ENCODE assay signal across 19 mouse cellular contexts in the genomic region with DNA sequence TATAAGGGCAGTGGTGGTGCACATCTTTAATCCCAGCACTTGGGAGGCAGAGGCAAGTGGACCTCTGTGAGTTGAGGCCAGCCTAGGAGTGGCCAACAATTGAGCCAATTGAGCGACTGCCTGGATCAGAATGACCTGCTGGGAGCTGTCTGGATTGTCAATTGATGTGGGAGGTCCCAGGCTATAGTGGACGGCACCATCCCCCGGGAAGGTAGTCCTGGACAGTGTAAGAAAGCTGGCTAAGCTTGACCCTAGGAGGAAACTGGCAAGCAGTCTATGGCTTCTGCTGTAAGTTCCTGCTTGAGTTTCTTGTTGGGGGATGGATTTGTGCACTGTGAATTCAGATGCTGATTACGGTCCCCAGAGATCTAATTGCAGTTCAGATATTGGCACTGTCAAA. TPM values are rescaled to one million over a fixed set of nuclear protein-coding genes. Genes with fewer than 3 reads are reported as not detected.
DNase-seq lines count a peak whose midpoint lies in the region; ATAC-seq and TF ChIP-seq lines count a peak whose summit lies in the region.
"Had no signal": no experiment of that assay in that cellular context is flagged by ENCODE, and none has a peak within 500 bp of the region (broad histone marks: within the 10 kb centered on the region; RNA-seq: fewer than 3 reads in every experiment).

No protein-coding gene starts in this region.

- intact Hi-C loops in heart, postnatal 25 days (cut with DNase I) = no loop called here

- H3K27ac ChIP-seq in liver, embryonic 12.5 days = no peak overlapping the region
- no peak overlapping the region for H3K27ac ChIP-seq in liver, postnatal 0 days (ENCODE audit: low read depth)
- H3K27ac ChIP-seq: embryonic facial prominence, embryonic 13.5 days; forebrain, embryonic 13.5 days; hindbrain, embryonic 13.5 days had no signal

- no peak overlapping the region for H3K4me2 ChIP-seq in liver, embryonic 12.5 days
- no peak overlapping the region for H3K4me2 ChIP-seq in liver, postnatal 0 days (ENCODE audit: low read depth, low read length)
- H3K4me2 ChIP-seq: embryonic facial prominence, embryonic 13.5 days; forebrain, embryonic 13.5 days; hindbrain, embryonic 13.5 days had no signal

- H3K4me1 ChIP-seq in liver, embryonic 12.5 days = peaks cover 50% of the 10 kb centered on the region
- H3K4me1 ChIP-seq in liver, postnatal 0 days (ENCODE audit: insufficient read depth) = peaks cover 42% of the 10 kb centered on the region

- no peaks in the 10 kb centered on the region for H3K9me3 ChIP-seq in liver, embryonic 12.5 days (replicated peaks)
- no peaks in the 10 kb centered on the region for H3K9me3 ChIP-seq in liver, postnatal 0 days (ENCODE audit: low read length)
- H3K9me3 ChIP-seq: embryonic facial prominence, embryonic 13.5 days; forebrain, embryonic 13.5 days; hindbrain, embryonic 13.5 days had no signal

- TF ChIP-seq CTCF in liver, postnatal 0 days (IDR thresholded peaks at IDR 0.05; ENCODE audit: low read depth) = no peak

- no peak overlapping the region for H3K4me3 ChIP-seq in liver, embryonic 12.5 days
- no peak overlapping the region for H3K4me3 ChIP-seq in liver, postnatal 0 days (ENCODE audit: low read depth, low read length)
- H3K4me3 ChIP-seq: embryonic facial prominence, embryonic 13.5 days; forebrain, embryonic 13.5 days; hindbrain, embryonic 13.5 days had no signal

- DNase-seq in adrenal gland, postnatal 14 days = peak; percentile 55
- DNase-seq in adrenal gland, adult (ENCODE audit: inconsistent age in 2 of 2, low spot score in 1 of 2) = no peak
- DNase-seq in heart, adult 11 months = peak; percentile 96
- no peak for DNase-seq in heart, postnatal 25 days (ENCODE audit: low spot score)
- DNase-seq in liver, postnatal 0 days = no peak
- DNase-seq: cerebellum, adult 11-12 months; cerebellum, adult 9-10 months; cerebellum, postnatal 25 days; forebrain, postnatal 0 days; heart, postnatal 10 days; kidney, adult 8-10 months had no signal

- no peaks in the 10 kb centered on the region for H3K27me3 ChIP-seq in liver, embryonic 12.5 days (replicated peaks)
- H3K27me3 ChIP-seq in liver, postnatal 0 days (ENCODE audit: insufficient read depth, low read length) = no peaks in the 10 kb centered on the region
- H3K27me3 ChIP-seq: CH12.LX; embryonic facial prominence, embryonic 13.5 days; forebrain, embryonic 13.5 days; hindbrain, embryonic 13.5 days had no signal

- no peaks in the 10 kb centered on the region for H3K36me3 ChIP-seq in liver, embryonic 12.5 days
- H3K36me3 ChIP-seq in liver, postnatal 0 days (replicated peaks; ENCODE audit: insufficient read depth, low read length) = no peaks in the 10 kb centered on the region; the same call in 1 of the 2 replicates
- H3K36me3 ChIP-seq: embryonic facial prominence, embryonic 13.5 days; hindbrain, embryonic 13.5 days had no signal

- 0 out of 2 replicates have a peak, but pooled peaks have one; percentile 22 for ATAC-seq in liver, embryonic 12.5 days
- ATAC-seq in liver, postnatal 0 days = no peak
- ATAC-seq: forebrain, embryonic 13.5 days; forebrain, postnatal 0 days; intestine, embryonic 16.5 days had no signal

- H3K9ac ChIP-seq in liver, embryonic 12.5 days = no peak overlapping the region
- H3K9ac ChIP-seq in liver, postnatal 0 days (replicated peaks) = no peak overlapping the region
- H3K9ac ChIP-seq: embryonic facial prominence, embryonic 13.5 days; forebrain, embryonic 13.5 days; forebrain, postnatal 0 days; hindbrain, embryonic 13.5 days had no signal

- 76% methylated on average over 4 of the region's 4 CpGs for WGBS in liver, embryonic 12.5 days (ENCODE audit: insufficient replicate concordance)
- WGBS in liver, postnatal 0 days (ENCODE audit: insufficient replicate concordance) = 76% methylated on average over 4 of the region's 4 CpGs

- no peak for TF ChIP-seq EP300 in liver, postnatal 0 days (IDR thresholded peaks at IDR 0.05; ENCODE audit: low read depth)

RNA-seq across cellular contexts. Expression of a gene that starts 46.6 kb away (rescaled TPM):
- total RNA-seq in adrenal gland, postnatal 14 days (2021) = 7.5 and 9.6 TPM in 2 replicates
- not detected for total RNA-seq in heart, postnatal 25 days (2021)
- 0.11 and 0.12 TPM in 2 replicates for polyA plus RNA-seq in liver, embryonic 12.5 days (2016; fragmentation: Nextera tagmentation; extraction: Ambion mirVana)
- polyA plus RNA-seq in liver, postnatal 0 days (2015; fragmentation: Nextera tagmentation; extraction: Ambion mirVana) = not detected in 2 replicates
- total RNA-seq: CH12.LX; gastrocnemius, adult 18-20 months; heart, postnatal 10 days; hematopoietic stem cell, adult 5-6 weeks had no signal

RNA-seq across cellular contexts. Expression of a gene that starts 47.1 kb away (rescaled TPM):
- 79.8 and 82.3 TPM in 2 replicates for total RNA-seq in adrenal gland, postnatal 14 days (2021)
- total RNA-seq in heart, postnatal 25 days (2021) = 10 to 100 TPM; 65.0 to 71.7 TPM
- polyA plus RNA-seq in liver, embryonic 12.5 days (2016; fragmentation: Nextera tagmentation; extraction: Ambion mirVana) = 67.1 and 78.5 TPM in 2 replicates
- polyA plus RNA-seq in liver, postnatal 0 days (2015; fragmentation: Nextera tagmentation; extraction: Ambion mirVana) = 30.2 and 36.1 TPM in 2 replicates

Comparison
In these comparisons a context has a peak if more than half of its experiments do, and no peak if none do; other contexts are left out.
1. DNase-seq: peak in adrenal gland, postnatal 14 days (single experiment) and heart, adult 11 months (single experiment); none in adrenal gland, adult (0 of 2), heart, postnatal 25 days (single experiment) and liver, postnatal 0 days (single experiment).